In the genomic region with DNA sequence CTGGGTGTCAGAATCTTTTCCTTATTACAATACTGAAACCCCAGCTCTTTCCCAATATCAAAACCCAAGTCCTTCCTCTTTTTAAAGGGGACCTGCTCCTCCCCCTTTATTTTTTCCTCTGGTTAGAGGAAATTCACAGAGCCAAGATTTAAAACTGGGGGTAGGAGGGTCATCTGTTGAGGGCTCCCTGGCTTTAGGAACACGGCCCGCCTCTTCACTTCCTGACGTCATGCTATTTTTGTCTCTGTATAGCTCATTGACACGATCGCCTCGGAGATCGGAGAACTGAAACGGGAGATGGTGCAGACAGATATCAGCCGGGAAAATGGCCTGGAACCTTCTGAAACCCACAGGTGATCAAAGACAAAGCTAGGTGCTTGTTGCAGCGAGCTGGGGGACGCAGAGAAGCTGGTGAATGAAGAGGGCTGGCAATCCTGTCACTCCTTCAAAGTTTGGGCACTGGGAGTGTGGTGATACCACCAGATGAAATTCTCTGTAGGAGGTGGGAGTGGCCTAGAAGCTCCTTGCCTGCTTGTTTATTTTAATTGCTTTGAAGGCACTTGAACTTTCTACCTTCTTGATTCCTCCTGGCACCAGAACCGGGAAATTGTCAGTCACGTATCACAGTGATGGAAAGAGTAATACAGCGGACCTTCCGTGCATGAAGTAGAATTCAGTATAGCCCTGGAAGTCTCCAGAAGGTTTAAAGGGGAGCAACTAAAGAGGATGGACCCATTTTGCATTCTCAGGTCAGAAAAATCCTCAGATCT, we compare ENCODE assay signal across 8 mouse cellular contexts.
DNase-seq lines count a peak whose midpoint lies in the region; ATAC-seq lines count a peak whose summit lies in the region.

No protein-coding gene starts in this region.

- no peak for ATAC-seq in limb, embryonic 15.5 days (ENCODE audit: insufficient number of reproducible peaks, low FRiP score, low TSS enrichment, low read depth)
- no peak for ATAC-seq in heart, embryonic 12.5 days (ENCODE audit: insufficient number of reproducible peaks, low FRiP score)

- H3K27ac ChIP-seq in limb, embryonic 15.5 days: peak overlapping the region; percentile 51
- no peak overlapping the region for H3K27ac ChIP-seq in limb, embryonic 10.5 days
- H3K27ac ChIP-seq in heart, embryonic 12.5 days (ENCODE audit: poor library complexity, severe bottlenecking): no peak overlapping the region

- no peak overlapping the region for H3K9ac ChIP-seq in limb, embryonic 15.5 days
- H3K9ac ChIP-seq in heart, embryonic 12.5 days: no peak overlapping the region

- peak overlapping the region; percentile 10; the same call in 1 of the 2 replicates for H3K4me2 ChIP-seq in limb, embryonic 15.5 days
- peak overlapping the region; percentile 12; the same call in 1 of the 2 replicates for H3K4me2 ChIP-seq in heart, embryonic 12.5 days

- H3K27me3 ChIP-seq in limb, embryonic 15.5 days: no peaks in the 10 kb centered on the region
- no peaks in the 10 kb centered on the region for H3K27me3 ChIP-seq in limb, embryonic 10.5 days (ENCODE audit: low read depth, poor library complexity, severe bottlenecking)
- H3K27me3 ChIP-seq in heart, embryonic 12.5 days (replicated peaks): no peaks in the 10 kb centered on the region

- no peak overlapping the region for H3K4me3 ChIP-seq in limb, embryonic 15.5 days
- H3K4me3 ChIP-seq in limb, embryonic 10.5 days: no peak overlapping the region
- no peak overlapping the region for H3K4me3 ChIP-seq in heart, embryonic 12.5 days

- 68% methylated on average over 15 of the region's 15 CpGs for WGBS in limb, embryonic 15.5 days
- 84% methylated on average over 15 of the region's 15 CpGs for WGBS in limb, embryonic 10.5 days
- WGBS in heart, embryonic 12.5 days: 63% methylated on average over 15 of the region's 15 CpGs

- no peaks in the 10 kb centered on the region for H3K9me3 ChIP-seq in limb, embryonic 15.5 days
- no peaks in the 10 kb centered on the region for H3K9me3 ChIP-seq in limb, embryonic 10.5 days (replicated peaks)
- H3K9me3 ChIP-seq in heart, embryonic 12.5 days (replicated peaks): no peaks in the 10 kb centered on the region

- 0 out of 2 replicates have a peak, but pooled peaks cover 3% of the 10 kb centered on the region for H3K4me1 ChIP-seq in limb, embryonic 15.5 days
- peaks cover 4% of the 10 kb centered on the region; the same call in 1 of the 2 replicates for H3K4me1 ChIP-seq in limb, embryonic 10.5 days
- H3K4me1 ChIP-seq in heart, embryonic 12.5 days (replicated peaks): peaks cover 30% of the 10 kb centered on the region

- H3K36me3 ChIP-seq in limb, embryonic 15.5 days: peaks cover 8% of the 10 kb centered on the region; the same call in 1 of the 2 replicates
- no peaks in the 10 kb centered on the region for H3K36me3 ChIP-seq in limb, embryonic 10.5 days
- peaks cover 9% of the 10 kb centered on the region for H3K36me3 ChIP-seq in heart, embryonic 12.5 days

- no peak for DNase-seq in limb, embryonic 10.5 days (ENCODE audit: low spot score)
- DNase-seq in kidney, postnatal 4 days: peak; percentile 18 to 27
- DNase-seq in skeletal muscle tissue, adult 2 months (ENCODE audit: low read depth, low spot score): peak; percentile 53
- no peak for DNase-seq in T-cell, adult 2 months (ENCODE audit: low spot score)
- no peak for DNase-seq in thymus, postnatal 14 days
- no peak for DNase-seq in cerebellum, adult 9-11 months

Comparison
In these comparisons a context has a peak if more than half of its experiments do, and no peak if none do; other contexts are left out.
1. DNase-seq: peak in kidney, postnatal 4 days (2 of 2) and skeletal muscle tissue, adult 2 months (single experiment); none in limb, embryonic 10.5 days (single experiment), T-cell, adult 2 months (single experiment), thymus, postnatal 14 days (single experiment) and cerebellum, adult 9-11 months (single experiment).